Mouse (Mus musculus): ENCODE measurements around the gene Eps15. TPM values are rescaled to one million over a fixed set of nuclear protein-coding genes. Genes with fewer than 3 reads are reported as not detected.

Gene Eps15
- total RNA-seq, 2 experiments from 2014 or later: 60.2 to 62.3 TPM

DNA sequence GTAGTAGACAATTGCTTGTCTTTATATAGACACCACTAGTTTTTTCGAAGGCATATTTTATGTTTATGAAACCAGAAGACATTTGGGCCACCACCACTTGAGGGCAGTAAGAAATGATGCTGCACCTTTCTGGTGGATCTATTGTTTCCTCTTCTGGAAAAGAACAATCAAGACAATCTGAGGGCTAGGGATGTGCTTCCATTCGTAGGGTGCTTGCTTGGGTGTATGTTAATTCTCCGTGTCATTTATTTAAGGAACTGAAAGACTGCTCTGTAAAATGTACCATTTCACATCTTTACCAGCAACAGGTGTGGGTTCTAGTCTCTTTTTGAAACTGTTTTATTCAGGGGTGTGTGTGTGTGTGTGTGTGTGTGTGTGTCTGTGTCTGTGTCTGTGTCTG, 11.2 kb upstream of the Eps15 start:
- no peak for DNase-seq

DNA sequence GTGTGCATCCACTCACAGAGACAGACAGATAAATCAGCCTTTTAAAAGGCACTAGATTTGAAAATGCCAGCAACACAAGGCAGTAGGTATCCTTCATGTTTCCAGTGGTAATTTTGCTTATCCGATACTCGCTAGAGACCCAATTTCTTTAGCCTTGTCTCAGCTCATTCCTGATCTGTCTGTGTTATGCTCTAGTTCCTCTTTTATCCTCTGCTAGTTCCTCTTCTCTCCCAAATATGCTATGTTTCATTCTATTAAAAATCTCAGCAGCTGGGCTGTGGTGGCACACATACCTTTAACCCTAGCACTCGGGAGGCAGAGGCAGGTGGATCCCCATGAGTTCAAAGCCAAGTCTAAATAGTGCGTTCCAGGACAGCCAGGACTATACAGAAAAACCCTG, 8.3 kb upstream of the Eps15 start:
- no peak for DNase-seq

DNA sequence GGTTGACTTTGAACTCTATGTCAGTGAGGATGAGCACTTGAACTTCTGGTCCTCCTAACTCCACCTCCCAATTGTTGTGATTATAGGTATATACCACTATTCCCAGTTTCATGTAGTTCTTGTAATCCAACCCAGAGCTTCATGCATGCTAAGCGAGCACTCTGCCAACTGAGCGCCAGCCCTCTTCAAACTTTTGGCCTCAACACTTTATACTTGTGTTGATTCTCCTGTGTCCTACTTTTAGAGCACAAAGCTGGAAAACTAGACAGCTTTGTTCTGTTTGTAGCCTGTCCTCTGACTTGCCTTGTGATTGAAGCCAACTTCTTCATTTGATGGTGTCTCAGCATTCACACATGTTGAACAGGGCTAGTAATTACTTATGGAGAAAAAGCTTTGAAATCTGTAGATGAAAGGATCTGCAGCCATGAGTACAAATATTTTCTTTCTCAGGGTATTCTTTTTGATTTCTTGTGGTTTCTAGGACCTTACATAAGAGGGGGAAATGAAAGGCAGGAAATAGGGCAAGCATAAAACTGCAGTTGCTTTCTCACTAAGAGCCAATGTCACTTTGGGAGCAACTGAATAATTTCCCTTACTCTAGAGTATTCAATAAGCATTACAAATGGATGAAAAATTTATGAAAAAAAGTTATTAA, 6.4 kb upstream of the Eps15 start:
- DNase-seq: no peak

DNA sequence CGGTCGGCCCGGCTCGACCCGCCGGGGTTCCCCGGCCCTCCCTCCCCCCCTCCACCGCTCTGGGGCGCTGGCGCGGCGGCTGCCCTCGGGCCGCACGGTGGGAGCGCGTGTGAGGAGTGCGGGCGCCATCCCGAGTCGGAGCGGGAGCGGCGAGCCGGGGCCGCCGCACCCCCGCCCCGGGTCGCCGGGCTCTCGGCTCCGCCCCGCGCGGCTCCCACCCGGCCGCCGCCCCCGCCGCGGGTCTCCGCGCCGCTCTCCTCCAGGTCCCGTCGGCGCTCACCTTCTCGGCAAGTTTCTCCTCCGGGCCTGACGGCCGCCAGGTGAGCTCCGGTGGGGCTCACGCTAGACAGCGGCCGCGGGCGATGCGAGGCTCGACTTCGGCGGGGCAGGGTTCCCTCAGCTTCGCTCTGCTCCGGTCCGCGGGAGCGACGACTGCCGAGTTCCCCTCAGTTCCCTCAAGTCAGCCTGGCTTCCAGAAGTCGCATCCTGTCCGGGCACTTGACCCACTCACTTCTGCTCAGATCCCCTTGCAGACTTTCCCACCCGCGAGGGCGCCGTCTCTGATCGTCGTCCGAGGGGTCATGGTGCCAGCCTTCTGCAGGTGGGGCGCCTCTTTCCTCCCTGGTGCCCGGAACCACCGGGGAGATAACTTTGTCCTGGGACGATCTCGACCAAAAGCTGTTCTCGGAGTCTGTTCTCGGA, 542 bp downstream of the Eps15 start:
- DNase-seq: peak; percentile 32

DNA sequence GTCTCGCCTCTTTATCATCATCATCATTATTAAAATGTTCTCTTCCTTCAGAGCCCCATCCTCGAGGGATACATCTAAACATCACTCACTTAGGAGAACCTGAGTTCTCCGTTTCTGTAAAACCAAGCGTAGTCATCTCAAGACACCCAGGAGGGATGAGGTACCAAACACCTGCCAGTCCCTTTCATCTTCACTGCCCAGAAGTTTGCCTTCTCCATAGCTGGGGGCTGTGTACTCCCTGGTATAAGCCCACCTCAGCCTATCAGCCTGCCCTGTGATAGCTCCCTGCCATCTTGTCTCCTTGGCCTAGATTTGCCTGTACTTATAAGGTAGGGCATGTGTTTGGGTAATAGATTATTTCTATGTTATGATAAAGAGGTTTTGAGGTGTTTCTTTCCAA, 1.1 kb downstream of the Eps15 start:
- no peak for DNase-seq

DNA sequence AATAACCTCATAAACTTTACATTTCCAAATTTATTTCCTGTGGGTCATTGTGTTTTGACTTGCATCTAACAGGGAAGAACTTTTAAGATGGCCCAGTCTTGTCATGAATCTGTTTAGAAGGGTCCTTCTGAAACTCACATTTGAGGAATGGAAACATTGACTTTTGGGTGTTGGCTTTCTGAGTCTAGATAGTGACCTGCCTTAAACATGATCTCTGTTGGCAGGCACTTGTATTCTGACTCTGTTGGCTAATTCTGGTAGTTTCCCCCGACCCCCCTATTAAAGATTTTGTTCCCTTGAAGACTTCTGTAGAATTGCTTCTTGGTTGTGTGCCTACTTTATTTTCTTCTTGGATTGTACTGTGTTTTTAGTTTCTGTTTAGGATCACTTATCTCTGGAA, 1.9 kb downstream of the Eps15 start:
- DNase-seq: no peak

DNA sequence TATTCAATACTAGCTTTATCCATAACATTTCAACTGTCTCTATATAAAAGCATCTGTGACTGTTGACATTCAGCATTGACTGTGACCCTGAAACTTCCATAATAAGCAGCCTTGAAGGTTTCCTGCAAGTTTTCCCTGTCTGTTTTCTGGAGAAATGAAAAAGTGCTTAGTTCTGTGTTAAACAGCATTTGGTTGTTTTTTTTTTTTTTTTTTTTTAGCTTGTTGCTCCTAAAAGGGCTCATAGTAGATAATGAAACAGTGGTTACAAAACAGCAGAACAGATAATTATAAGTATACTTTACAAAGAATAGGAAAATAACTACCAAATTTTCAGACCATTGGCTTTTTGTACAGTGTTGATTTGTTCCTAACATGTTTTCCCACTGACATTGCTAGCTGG, 14.6 kb downstream of the Eps15 start:
- no peak for DNase-seq

DNA sequence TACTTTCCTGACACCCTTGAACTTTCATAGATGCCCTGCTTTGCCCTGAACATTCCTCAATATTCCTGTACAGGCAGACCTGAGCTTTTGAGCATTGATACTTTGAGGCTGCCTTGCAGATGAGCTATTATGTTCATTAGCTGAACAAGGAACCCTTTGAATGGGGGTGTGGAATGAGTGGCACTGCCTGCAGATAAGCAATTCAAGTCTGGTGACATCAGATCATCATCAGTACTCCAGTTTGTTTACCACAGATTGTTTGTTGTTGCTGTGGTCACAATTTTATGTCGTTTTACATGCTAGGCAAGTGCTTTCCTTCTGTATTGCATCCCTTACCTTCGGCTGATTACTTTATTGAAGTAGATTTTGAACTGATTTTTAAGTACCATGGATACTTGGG, 16.4 kb downstream of the Eps15 start:
- DNase-seq: no peak

DNA sequence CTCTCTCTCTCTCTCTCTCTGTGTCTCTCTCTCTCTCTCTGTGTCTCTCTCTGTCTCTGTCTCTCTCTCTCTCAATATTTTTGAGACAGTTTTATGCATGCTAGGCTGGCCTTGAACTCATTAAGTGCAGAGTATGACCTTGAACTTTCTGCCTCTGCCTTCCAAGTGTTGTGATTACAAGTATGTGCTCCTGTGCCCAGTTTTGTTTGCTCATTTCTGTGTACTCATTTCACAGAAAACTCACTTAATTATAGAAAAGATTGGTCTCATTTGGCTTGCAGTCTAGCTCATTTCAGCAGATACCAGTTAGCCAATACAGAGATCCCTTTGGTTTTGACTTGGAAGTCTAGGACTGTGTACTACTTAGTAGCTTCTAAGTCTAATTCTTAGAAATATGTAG, 19.1 kb downstream of the Eps15 start:
- DNase-seq: no peak

DNA sequence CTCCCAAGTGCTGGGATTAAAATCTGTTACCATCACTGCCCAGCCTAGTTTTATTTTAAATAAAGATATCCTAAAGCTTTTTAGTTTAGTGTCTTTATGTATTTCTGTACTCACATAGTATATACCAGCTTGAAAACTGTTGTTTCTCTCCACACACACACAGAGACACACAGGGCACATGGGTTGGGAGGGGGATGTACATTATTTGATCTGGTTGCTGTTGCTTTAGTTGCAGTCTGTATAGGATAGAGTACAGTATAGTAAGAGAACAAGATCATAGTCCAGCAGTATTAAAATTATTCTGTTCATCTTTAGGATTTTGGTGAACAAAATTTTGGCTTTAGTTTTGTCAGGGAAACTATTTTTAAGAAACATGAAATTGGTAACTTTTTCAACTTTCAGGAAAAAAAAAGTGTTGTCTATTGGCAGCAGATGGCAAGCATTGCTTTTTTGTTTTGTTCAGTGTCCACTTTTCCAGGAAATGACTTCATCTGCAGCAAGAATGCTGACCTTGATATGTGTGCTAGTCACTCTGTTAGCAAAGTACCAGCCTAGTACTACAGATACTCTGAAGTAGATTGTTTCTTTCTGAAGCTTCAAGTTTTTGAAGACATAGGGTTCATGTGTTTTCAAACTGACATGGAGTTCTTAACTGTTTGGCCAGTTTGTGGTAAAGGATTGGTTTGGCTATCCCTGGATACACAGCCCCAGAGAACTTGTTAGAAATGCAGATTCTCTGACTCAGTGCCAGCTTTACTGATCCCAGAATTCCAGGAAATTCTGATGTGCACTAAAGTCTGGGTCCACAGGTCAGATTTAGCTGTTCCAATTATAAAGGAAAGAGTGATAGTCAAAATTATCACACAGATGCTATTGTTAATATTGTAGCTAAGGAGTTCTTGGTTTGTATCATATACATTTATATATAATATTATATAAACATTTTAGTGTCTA, 37.1 kb downstream of the Eps15 start:
- no peak for DNase-seq

DNA sequence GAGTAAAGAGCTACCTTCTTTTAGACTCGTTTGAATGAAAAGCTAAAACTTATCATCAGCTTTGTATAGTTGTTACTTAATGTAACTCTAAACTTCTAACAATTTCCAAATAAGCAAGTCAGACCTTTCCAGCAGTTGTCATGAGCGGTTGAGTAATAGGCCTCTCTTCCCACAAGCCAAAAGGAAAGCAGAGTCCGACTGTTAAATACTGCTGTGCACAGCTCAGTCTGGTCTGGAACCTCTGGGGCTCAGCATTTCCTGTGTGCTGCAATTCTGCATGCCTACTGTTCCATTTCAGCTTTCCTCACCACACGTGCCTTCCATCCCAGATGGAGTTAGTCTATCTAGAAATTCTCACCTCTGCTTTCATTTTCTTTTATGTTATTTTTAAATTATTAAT, 56.7 kb downstream of the Eps15 start:
- DNase-seq: no peak

DNA sequence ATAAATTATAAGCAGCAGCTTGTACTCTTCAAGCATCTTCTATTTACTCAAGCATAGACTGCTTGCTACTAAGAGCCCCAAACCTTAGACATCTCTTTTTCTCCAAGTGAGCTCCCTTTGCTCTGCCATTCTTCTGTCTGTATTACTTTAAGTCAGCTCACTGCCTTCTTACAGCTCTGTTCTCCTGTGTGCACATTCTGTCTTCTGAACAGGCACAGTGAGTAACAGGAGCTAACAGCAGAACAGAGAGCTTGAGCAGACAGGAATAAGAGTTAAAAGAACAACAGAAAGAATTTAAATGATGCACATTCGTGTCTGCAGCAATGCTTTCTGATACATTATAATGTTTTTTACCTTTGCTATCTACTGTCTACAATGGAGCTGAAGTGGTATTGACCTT, 61.2 kb downstream of the Eps15 start:
- DNase-seq: no peak

DNA sequence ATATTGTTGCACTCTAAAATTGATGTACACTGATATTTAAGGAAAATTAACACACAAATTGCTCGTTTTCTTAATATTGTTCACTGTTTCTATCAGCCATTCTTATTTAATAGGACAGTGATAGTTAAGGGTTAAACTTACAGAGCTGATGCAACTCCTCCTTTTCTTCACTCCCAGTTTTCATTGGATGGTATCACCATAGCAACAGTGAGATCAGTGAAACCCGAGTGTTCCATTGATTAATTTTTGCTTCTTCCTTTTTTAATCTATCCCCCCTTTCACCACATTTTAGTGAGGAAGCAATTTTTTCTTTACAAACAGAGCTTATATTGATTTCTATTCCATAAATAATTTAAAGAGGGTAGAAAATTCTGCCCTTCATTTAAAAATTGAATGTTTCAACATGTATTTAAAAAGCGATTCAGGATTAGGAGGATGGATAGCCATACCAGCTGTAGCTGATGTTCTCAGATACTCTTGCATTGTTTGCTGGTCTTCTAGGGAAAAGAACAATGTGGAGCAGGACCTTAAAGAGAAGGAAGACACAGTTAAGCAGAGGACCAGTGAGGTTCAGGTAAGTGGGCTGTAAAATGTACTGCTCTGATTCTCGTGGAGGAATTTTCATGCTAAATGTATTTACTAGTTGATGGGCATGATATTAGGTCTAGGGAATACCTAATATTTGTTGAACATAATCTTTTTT, 62.9 kb downstream of the Eps15 start:
- no peak for DNase-seq

DNA sequence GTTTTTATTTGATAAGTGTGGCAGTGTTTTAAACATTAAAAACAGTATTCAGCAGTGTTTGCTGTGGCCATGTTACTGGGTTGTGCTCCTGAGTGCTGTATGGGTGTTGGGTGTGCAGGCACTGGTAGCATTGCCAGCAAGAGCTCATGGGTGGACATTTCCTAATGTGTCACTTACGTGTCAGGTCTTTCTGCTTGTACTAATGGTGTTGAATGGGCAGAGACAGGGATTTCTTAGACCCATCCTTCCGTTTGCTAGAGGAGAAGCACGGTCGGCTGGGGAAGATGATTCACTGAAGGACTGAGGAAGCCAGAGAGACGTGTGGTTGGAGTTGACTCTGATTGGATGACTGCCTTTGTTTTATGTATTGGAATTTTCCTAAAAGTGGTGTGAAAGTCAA, 63.8 kb downstream of the Eps15 start:
- no peak for DNase-seq

DNA sequence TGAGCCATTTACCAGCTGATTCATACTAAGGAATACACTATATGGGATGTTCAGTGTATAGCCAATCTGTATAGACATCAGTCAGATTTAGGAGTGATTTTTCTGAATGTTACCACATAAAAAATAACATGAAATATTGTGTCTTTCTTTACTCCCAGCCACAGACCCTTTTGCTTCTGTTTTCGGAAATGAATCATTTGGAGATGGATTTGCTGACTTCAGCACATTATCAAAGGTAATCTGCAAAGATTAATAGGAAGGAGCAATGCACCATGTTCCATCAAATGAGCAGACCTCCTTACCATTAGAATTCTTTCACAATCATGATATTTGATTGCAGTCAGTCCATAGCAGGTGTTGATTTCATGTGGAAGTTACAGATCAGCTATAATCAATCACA, 98.0 kb downstream of the Eps15 start:
- no peak for DNase-seq

DNA sequence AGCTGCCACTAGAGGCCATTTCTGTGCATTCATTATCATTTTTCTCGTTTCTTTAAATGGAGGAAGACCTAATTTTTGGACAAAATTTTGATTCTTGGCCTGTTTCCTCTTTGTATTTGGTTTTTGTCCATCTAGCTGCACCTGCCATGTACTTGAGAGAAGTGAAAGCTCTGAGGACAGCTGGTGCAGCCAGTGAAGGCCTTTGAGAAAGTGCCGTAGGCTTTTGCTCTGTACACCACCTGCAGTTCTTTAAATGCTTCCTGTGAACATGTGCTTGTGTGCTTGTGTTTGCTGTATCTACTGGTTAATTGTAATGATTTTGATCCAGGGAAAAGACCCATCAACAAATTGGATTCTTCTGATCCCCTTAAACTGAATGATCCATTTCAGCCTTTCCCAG, 102.4 kb downstream of the Eps15 start:
- DNase-seq: no peak

DNA sequence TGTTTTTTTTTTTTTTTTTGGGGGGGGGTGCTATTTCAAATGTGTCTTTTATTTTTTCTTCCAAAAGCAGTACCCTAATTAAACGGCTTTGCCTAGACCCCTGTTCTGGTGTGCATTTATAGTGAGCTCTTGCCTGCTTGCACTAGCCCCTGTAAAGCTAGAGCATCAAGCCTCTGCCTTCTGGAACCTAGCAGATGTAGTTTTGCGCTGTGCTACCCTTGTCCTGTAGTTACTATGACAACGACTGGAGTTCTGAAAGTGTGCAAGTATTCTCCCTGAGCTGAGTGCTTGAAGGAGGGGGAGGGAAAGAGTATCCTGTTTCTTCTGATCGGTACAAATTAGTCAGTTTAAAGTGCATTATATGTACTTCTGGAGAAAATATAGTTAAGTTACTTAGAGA, 105.5 kb downstream of the Eps15 start:
- no peak for DNase-seq

DNA sequence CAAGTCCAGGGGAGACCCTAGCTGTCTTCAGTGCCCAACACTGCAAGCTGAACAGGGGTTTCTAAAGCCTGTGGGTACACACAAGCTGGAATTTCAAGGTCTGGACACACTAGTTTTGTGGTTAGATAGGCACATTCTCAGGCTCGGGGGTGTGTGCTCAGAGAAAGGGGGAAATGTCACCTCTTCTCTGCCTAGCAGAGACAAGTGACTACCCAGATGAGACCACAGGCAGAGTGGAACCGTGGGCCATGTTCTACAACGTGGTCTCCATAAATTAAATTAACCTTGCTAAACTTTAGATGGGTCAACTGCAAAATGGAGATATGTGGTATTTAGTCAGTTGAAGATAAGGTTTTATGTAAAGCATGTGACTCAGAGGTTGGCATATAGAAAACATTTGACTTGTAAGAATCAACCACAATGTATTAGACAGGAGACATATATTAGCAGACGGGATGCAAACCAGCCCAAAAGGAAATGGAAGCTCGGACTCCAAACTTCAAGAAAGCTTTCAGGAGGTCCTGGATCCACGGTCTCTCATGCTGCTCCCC, 113.2 kb downstream of the Eps15 start:
- no peak for DNase-seq

DNA sequence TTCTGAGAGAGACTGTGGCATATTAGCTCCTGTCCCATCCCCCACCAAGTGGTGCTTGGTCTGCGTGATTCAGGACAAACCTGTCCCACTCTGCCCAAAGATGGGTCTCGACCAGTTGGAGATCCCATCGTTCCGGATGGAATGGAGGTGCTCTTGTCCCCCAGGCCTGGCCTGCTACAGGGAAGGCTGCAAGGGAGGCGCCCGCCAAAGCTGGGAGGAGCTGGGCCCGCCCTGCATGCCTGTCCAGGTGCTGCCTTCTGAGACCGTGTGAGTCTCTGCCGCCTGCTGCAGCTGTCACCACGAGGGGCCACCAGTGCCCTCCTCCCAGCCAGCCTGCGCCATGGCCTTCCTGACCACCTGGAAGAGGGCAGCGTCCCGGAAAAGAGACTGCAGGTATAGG, 113.8 kb downstream of the Eps15 start:
- DNase-seq: no peak

DNA sequence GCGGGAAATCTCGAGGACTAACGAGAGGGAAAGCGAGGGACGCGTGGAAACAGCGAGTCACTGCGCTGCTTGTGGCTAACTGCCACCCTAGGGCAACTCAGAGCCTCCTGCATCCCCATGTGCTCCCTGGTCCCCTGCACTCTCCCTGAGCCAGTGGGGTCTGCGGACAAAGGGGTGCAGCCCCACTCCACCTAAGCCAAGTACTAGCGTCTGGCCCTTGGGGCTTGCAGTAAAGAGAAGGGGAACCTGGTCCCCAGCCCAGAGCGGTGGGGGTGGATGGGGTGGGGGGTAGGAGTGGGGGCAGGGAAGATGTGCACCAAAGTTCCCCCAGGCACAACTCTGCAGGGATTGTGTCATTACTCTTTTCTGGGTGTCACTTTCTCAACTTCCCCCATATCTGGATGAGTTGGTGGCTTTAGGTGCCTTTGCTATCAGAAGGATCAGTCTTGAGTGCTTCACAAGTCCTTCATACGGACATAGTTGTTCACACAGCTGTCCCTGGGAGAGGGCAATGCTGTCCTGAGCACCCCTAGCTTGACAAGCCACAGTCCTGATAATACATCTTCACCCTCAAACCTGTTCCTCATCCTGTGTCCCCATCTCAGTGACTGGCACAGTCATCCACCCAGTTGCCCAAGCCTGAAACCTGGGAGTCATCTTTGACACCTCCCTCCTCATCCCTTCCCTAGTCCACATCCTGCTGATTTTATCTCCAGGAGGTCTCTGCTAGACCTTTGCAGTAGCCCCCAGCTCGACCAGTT, 114.4 kb downstream of the Eps15 start:
- DNase-seq: no peak

DNA sequence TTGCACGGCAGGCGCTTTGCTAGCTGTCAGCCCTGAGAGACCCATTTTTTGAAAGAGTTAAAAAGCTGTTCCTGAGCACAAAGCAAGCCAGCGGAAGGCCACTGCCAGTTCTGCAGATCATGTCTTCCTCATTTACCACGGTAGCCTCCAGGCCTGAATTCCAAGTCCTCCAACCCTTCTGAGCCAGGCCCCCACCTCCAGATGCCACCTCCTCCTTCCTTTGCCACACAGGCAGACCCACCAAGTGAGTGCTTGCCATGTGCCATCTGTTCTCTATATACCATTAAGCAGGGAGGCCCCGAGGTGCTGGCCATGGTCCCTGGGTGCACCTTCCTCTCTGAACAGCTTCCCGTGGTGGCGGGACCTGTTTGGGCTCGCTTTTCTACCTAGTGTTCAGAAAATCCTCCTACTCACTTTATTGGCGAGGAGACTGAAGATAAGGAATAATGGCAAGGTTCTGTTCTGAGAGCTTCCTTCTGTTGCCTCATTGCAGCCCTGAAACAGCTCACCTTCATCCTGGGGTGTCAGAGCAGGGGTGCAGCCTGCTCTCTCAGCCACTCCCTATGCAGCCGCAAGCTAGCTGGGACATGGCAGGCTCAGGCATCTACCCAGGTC, 120.4 kb downstream of the Eps15 start:
- no peak for DNase-seq
